Mouse (Mus musculus) lung, postnatal 0 days (tissue): ENCODE measurements around the gene Grrp1. TPM values are rescaled to one million over a fixed set of nuclear protein-coding genes. Genes with fewer than 3 reads are reported as not detected.

Experiments used
- ATAC-seq: fragments of 200-750 bp; cut with Nextera tagmentation; 2 replicates; pipeline ENCODE4 v1.8.0; 2017; ENCODE audit warnings: moderate library complexity
- DNase-seq: peaks from one replicate; pipeline ENCODE4 v3.0.0-alpha.2; 2016; ENCODE audit warnings: low spot score
- H3K27ac ChIP-seq: fragments of 300-500 bp; sonication (generic); 2 replicates; pipeline ENCODE4 v1.5.1; 2014; ENCODE audit warnings: antibody characterized with exemption, mild to moderate bottlenecking, low read length, mixed read lengths
- H3K27me3 ChIP-seq: fragments of 300-500 bp; sonication (generic); replicated peaks from 2 replicates; pipeline ENCODE4 v1.6.1; 2014; ENCODE audit warnings: low read length, mixed read lengths; ENCODE audit not compliant: insufficient read depth
- H3K36me3 ChIP-seq: fragments of 300-500 bp; sonication (generic); 2 replicates; pipeline ENCODE4 v1.6.1; 2014; ENCODE audit warnings: low read length, mixed read lengths; ENCODE audit not compliant: insufficient read depth
- H3K4me1 ChIP-seq: fragments of 300-500 bp; sonication (generic); 2 replicates; pipeline ENCODE4 v1.6.1; 2014; ENCODE audit warnings: antibody characterized with exemption, low read depth, low read length, mixed read lengths; ENCODE audit not compliant: insufficient read depth
- H3K4me2 ChIP-seq: fragments of 300-500 bp; sonication (generic); replicated peaks from 2 replicates; pipeline ENCODE4 v1.6.1; 2014; ENCODE audit warnings: low read depth, mild to moderate bottlenecking, low read length, moderate library complexity, mixed read lengths
- H3K4me3 ChIP-seq: fragments of 300-500 bp; sonication (generic); 2 replicates; pipeline ENCODE4 v1.5.1; 2014; ENCODE audit warnings: low read depth, low read length
- H3K9ac ChIP-seq: fragments of 300-500 bp; sonication (generic); replicated peaks from 2 replicates; pipeline ENCODE4 v1.6.1; 2014; ENCODE audit warnings: low read depth, mild to moderate bottlenecking
- H3K9me3 ChIP-seq: fragments of 300-500 bp; sonication (generic); 2 replicates; pipeline ENCODE4 v1.6.1; 2016; ENCODE audit warnings: low read length, mixed read lengths
- CTCF ChIP-seq: IDR thresholded peaks from 2 replicates; pipeline ENCODE4 v1.5.1; 2016; ENCODE audit warnings: antibody characterized with exemption, mild to moderate bottlenecking
- EP300 ChIP-seq: IDR thresholded peaks from 2 replicates; pipeline ENCODE4 v1.6.1; 2016; ENCODE audit warnings: antibody characterized with exemption, mild to moderate bottlenecking, control low read depth
- WGBS: fragments of 180-500 bp; shearing (Covaris S2); extraction: QIAGEN DNeasy Blood & Tissue Kit; methylation state at CpG from one replicate; pipeline ENCODE4 v1.1.7; 2014; 5-methylcytosine and 5-hydroxymethylcytosine counted together
- polyA plus RNA-seq: library from polyadenylated mRNA; unstranded; fragments of >200 nt; fragmentation: Nextera tagmentation; extraction: Ambion mirVana; gene quantifications from 2 replicates; pipeline ENCODE4 v1.2.1, GENCODE M21; 2015

The Grrp1 gene
- polyA plus RNA-seq, 1 experiment from 2014 or later, result 23.6 TPM

GRCm38 (mm10) chr4:134238279-134238651, 15.6 kb downstream of the Grrp1 start, which contains the start of gene Cnksr1:
Gene Cnksr1 (minus strand): TSS chr4:134238399.
- Histone ChIP-seq H3K27me3 (no peaks in the 10 kb centered on the region), H3K27ac (peak within 1 kb of the TSS; percentile 91), H3K9me3 (no peaks in the 10 kb centered on the region), H3K4me2 (peak within 1 kb of the TSS; percentile 50), H3K36me3 (no peaks in the 10 kb centered on the region), H3K4me3 (peak within 1 kb of the TSS; percentile 38), H3K9ac (peak within 1 kb of the TSS; percentile 37; the same call in 1 of the 2 replicates), H3K4me1 (peaks cover 4% of the 10 kb centered on the region)
- WGBS, result 2% methylated on average over 16 of the region's 18 CpGs
- ATAC-seq, result peak; percentile 99
- TF ChIP-seq CTCF, result no peak
- TF ChIP-seq EP300, result no peak
- DNase-seq, result peak; percentile 95

GRCm38 (mm10) chr4:134237582-134238278, 16.2 kb downstream of the Grrp1 start:
- peak overlapping the region; percentile 50 for H3K4me2 ChIP-seq
- H3K27ac ChIP-seq, result peak overlapping the region; percentile 91
- no peaks in the 10 kb centered on the region for H3K9me3 ChIP-seq
- DNase-seq (peak; percentile 64), ATAC-seq (peak; percentile 65)
- peak overlapping the region; percentile 38 for H3K4me3 ChIP-seq
- TF ChIP-seq CTCF, result no peak
- peak; percentile 34; the same call in 1 of the 2 replicates for TF ChIP-seq EP300
- no peaks in the 10 kb centered on the region for H3K27me3 ChIP-seq
- peaks cover 4% of the 10 kb centered on the region for H3K4me1 ChIP-seq
- peak overlapping the region; percentile 37; the same call in 1 of the 2 replicates for H3K9ac ChIP-seq
- 0 out of 2 replicates have a peak, but pooled peaks cover 1% of the 10 kb centered on the region for H3K36me3 ChIP-seq
- 12% methylated on average over 19 of the region's 19 CpGs for WGBS

GRCm38 (mm10) chr4:134234876-134235275, 19.0 kb downstream of the Grrp1 start:
- Histone ChIP-seq H3K36me3 (0 out of 2 replicates have a peak, but pooled peaks cover 4% of the 10 kb centered on the region), H3K27ac (no peak overlapping the region), H3K4me3 (no peak overlapping the region), H3K9ac (no peak overlapping the region), H3K27me3 (no peaks in the 10 kb centered on the region), H3K9me3 (no peaks in the 10 kb centered on the region), H3K4me2 (no peak overlapping the region), H3K4me1 (peaks cover 4% of the 10 kb centered on the region)
- ATAC-seq (no peak), DNase-seq (no peak)
- 79% methylated on average over 5 of the region's 5 CpGs for WGBS
- TF ChIP-seq EP300 (no peak), CTCF (no peak)

- TF ChIP-seq CTCF, result no peak
- no peak for TF ChIP-seq EP300
- Histone ChIP-seq H3K4me2 (no peak overlapping the region), H3K9me3 (no peaks in the 10 kb centered on the region), H3K27me3 (no peaks in the 10 kb centered on the region), H3K4me1 (no peaks in the 10 kb centered on the region), H3K4me3 (no peak overlapping the region), H3K9ac (no peak overlapping the region), H3K36me3 (0 out of 2 replicates have a peak, but pooled peaks cover 4% of the 10 kb centered on the region), H3K27ac (no peak overlapping the region)
- no peak for ATAC-seq
- WGBS, result 22% methylated on average over 8 of the region's 8 CpGs
- no peak for DNase-seq
Measured at GRCm38 (mm10) chr4:134230431-134230830, 23.5 kb downstream of the Grrp1 start.

GRCm38 (mm10) chr4:134227194-134227593, 26.7 kb downstream of the Grrp1 start, which contains the start of gene Catsper4:
Gene Catsper4 (minus strand): TSS chr4:134227383.
- Histone ChIP-seq H3K27me3 (no peaks in the 10 kb centered on the region), H3K9ac (no peak within 1 kb of the TSS), H3K4me1 (no peaks in the 10 kb centered on the region), H3K4me2 (no peak within 1 kb of the TSS), H3K4me3 (no peak within 1 kb of the TSS), H3K27ac (no peak within 1 kb of the TSS), H3K9me3 (no peaks in the 10 kb centered on the region), H3K36me3 (no peaks in the 10 kb centered on the region)
- ATAC-seq, result no peak
- TF ChIP-seq EP300 (no peak), CTCF (peak; percentile 37)
- DNase-seq, result no peak
- 71% methylated on average over 8 of the region's 8 CpGs for WGBS

GRCm38 (mm10) chr4:134222793-134223600, 30.9 kb downstream of the Grrp1 start:
- DNase-seq, result no peak
- H3K9me3 ChIP-seq, result no peaks in the 10 kb centered on the region
- H3K4me3 ChIP-seq, result no peak overlapping the region
- no peak for TF ChIP-seq CTCF
- no peak for TF ChIP-seq EP300
- H3K4me1 ChIP-seq, result no peaks in the 10 kb centered on the region
- no peak overlapping the region for H3K27ac ChIP-seq
- H3K36me3 ChIP-seq, result no peaks in the 10 kb centered on the region
- H3K27me3 ChIP-seq, result no peaks in the 10 kb centered on the region
- WGBS, result 41% methylated on average over 11 of the region's 11 CpGs
- no peak for ATAC-seq
- no peak overlapping the region for H3K4me2 ChIP-seq
- no peak overlapping the region for H3K9ac ChIP-seq
